23 mouse cellular contexts compared by ENCODE assay signal in the genomic region with DNA sequence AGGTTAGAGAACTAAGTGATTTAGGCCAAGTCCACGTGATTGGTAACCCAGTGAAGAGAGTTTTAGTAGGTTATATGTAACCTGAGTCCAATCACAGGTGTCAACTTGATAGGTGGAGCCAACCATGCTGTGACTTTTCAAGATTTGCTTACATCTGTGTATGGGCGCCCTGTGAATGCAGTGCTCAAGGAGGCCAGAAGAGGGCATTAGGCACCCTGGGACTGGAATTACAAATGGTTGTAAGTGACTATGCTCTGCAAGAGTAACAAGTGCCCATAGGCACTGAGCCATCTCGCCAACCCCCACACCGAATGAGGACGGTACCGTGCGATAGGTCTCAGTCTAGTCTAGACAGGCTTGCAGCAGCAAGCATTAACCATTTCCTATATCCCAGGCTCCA.
DNase-seq lines count a peak whose midpoint lies in the region; ATAC-seq and TF ChIP-seq lines count a peak whose summit lies in the region.
"Had no signal": no experiment of that assay in that cellular context is flagged by ENCODE, and none has a peak within 500 bp of the region (broad histone marks: within the 10 kb centered on the region; RNA-seq: fewer than 3 reads in every experiment).

No protein-coding gene starts in this region.

- no peak for TF ChIP-seq CTCF in cerebellum, adult 2 months (IDR thresholded peaks at IDR 0.05; ENCODE audit: borderline replicate concordance, insufficient read depth, low read depth, low read length)
- peak; percentile 10; the same call in 1 of the 2 replicates for TF ChIP-seq CTCF in lung, embryonic 14.5 days (IDR thresholded peaks at IDR 0.05; ENCODE audit: low read depth)
- no peak for TF ChIP-seq CTCF in liver, postnatal 0 days (IDR thresholded peaks at IDR 0.05; ENCODE audit: low read depth)

- peak; percentile 8 to 15 for DNase-seq in cerebellum, postnatal 10 days
- DNase-seq in cerebellum, adult 2 months, result no peak
- DNase-seq in lung, embryonic 14.5 days, result no peak
- no peak for DNase-seq in lung, postnatal 4 days
- DNase-seq in ZHBTc4 (ENCODE audit: low read depth, low spot score), result peak; percentile 59
- no peak for DNase-seq in liver, postnatal 0 days
- DNase-seq in forebrain, embryonic 10.5 days (ENCODE audit: extremely low spot score, low spot score), result no peak
- DNase-seq: adrenal gland, adult 2 months; adrenal gland, postnatal 25 days; B cell, adult 2 months; embryo, embryonic 11 days; gastrocnemius, postnatal 14 days; heart, adult 2 months had no signal

- no peak overlapping the region for H3K27ac ChIP-seq in cerebellum, adult 2 months (ENCODE audit: insufficient read depth, low read length)
- H3K27ac ChIP-seq in lung, embryonic 14.5 days (ENCODE audit: low read depth), result no peak overlapping the region
- no peak overlapping the region for H3K27ac ChIP-seq in liver, postnatal 0 days (ENCODE audit: low read depth)
- no peak overlapping the region for H3K27ac ChIP-seq in forebrain, embryonic 10.5 days
- H3K27ac ChIP-seq: embryonic facial prominence, embryonic 15.5 days; forebrain, embryonic 15.5 days; heart, adult 2 months; heart, embryonic 15.5 days; hindbrain, embryonic 10.5 days; hindbrain, embryonic 14.5 days; intestine, embryonic 15.5 days had no signal

- H3K9me3 ChIP-seq in lung, embryonic 14.5 days (ENCODE audit: low read depth, low read length), result no peaks in the 10 kb centered on the region
- H3K9me3 ChIP-seq in liver, postnatal 0 days (ENCODE audit: low read length), result no peaks in the 10 kb centered on the region
- no peaks in the 10 kb centered on the region for H3K9me3 ChIP-seq in forebrain, embryonic 10.5 days
- H3K9me3 ChIP-seq: embryonic facial prominence, embryonic 15.5 days; forebrain, embryonic 15.5 days; heart, embryonic 15.5 days; hindbrain, embryonic 10.5 days; intestine, embryonic 15.5 days had no signal

- TF ChIP-seq POLR2A in cerebellum, adult 2 months (IDR thresholded peaks at IDR 0.05; ENCODE audit: borderline replicate concordance, insufficient read depth, low read length), result no peak

- no peak for ATAC-seq in lung, embryonic 14.5 days (ENCODE audit: insufficient read depth)
- no peak for ATAC-seq in liver, postnatal 0 days
- ATAC-seq: CD4-positive, CD25-positive, alpha-beta regulatory T cell, adult 4 months; forebrain, embryonic 15.5 days; intestine, embryonic 15.5 days had no signal

- 87% methylated on average over 7 of the region's 7 CpGs for WGBS in cerebellum, adult 2 months
- 83% methylated on average over 7 of the region's 7 CpGs for WGBS in lung, embryonic 14.5 days
- 81% methylated on average over 7 of the region's 7 CpGs for WGBS in liver, postnatal 0 days (ENCODE audit: insufficient replicate concordance)
- 88% methylated on average over 7 of the region's 7 CpGs for WGBS in forebrain, embryonic 10.5 days

- no peak overlapping the region for H3K4me2 ChIP-seq in lung, embryonic 14.5 days
- no peak overlapping the region for H3K4me2 ChIP-seq in liver, postnatal 0 days (ENCODE audit: low read depth, low read length)
- H3K4me2 ChIP-seq: embryonic facial prominence, embryonic 15.5 days; forebrain, embryonic 15.5 days; heart, embryonic 11.5 days; heart, embryonic 15.5 days; hindbrain, embryonic 14.5 days; intestine, embryonic 15.5 days had no signal

- no peak overlapping the region for H3K4me3 ChIP-seq in cerebellum, adult 2 months (replicated peaks; ENCODE audit: insufficient read depth, low read depth, low read length)
- no peak overlapping the region for H3K4me3 ChIP-seq in lung, embryonic 14.5 days (ENCODE audit: low read depth, low read length)
- H3K4me3 ChIP-seq in liver, postnatal 0 days (ENCODE audit: low read depth, low read length), result no peak overlapping the region
- H3K4me3 ChIP-seq in forebrain, embryonic 10.5 days, result no peak overlapping the region
- H3K4me3 ChIP-seq: embryonic facial prominence, embryonic 15.5 days; erythroblast, embryonic 14.5 days; forebrain, embryonic 15.5 days; heart, adult 2 months; heart, embryonic 15.5 days; hindbrain, embryonic 10.5 days; intestine, embryonic 15.5 days had no signal

- no peak overlapping the region for H3K9ac ChIP-seq in lung, embryonic 14.5 days
- H3K9ac ChIP-seq in liver, postnatal 0 days (replicated peaks), result no peak overlapping the region
- H3K9ac ChIP-seq: embryonic facial prominence, embryonic 15.5 days; forebrain, embryonic 15.5 days; heart, embryonic 15.5 days; hindbrain, embryonic 14.5 days; intestine, embryonic 15.5 days had no signal

- H3K27me3 ChIP-seq in cerebellum, adult 2 months (ENCODE audit: control insufficient read depth, insufficient read depth, low read length), result no peaks in the 10 kb centered on the region
- no peaks in the 10 kb centered on the region for H3K27me3 ChIP-seq in lung, embryonic 14.5 days (ENCODE audit: insufficient read depth, low read length)
- no peaks in the 10 kb centered on the region for H3K27me3 ChIP-seq in liver, postnatal 0 days (ENCODE audit: insufficient read depth, low read length)
- H3K27me3 ChIP-seq in forebrain, embryonic 10.5 days (ENCODE audit: poor library complexity, severe bottlenecking), result no peaks in the 10 kb centered on the region
- H3K27me3 ChIP-seq: embryonic facial prominence, embryonic 15.5 days; forebrain, embryonic 15.5 days; heart, embryonic 15.5 days; intestine, embryonic 15.5 days had no signal

- TF ChIP-seq EP300 in liver, postnatal 0 days (IDR thresholded peaks at IDR 0.05; ENCODE audit: low read depth), result no peak

- no peaks in the 10 kb centered on the region for H3K4me1 ChIP-seq in cerebellum, adult 2 months (ENCODE audit: control insufficient read depth, insufficient read depth, low read length)
- H3K4me1 ChIP-seq in lung, embryonic 14.5 days (ENCODE audit: insufficient read depth), result no peaks in the 10 kb centered on the region
- no peaks in the 10 kb centered on the region for H3K4me1 ChIP-seq in liver, postnatal 0 days (ENCODE audit: insufficient read depth)
- H3K4me1 ChIP-seq in forebrain, embryonic 10.5 days, result peaks cover 13% of the 10 kb centered on the region
- H3K4me1 ChIP-seq: embryonic facial prominence, embryonic 15.5 days; forebrain, embryonic 15.5 days; heart, embryonic 15.5 days; intestine, embryonic 15.5 days had no signal

- no peaks in the 10 kb centered on the region for H3K36me3 ChIP-seq in lung, embryonic 14.5 days (ENCODE audit: insufficient read depth)
- H3K36me3 ChIP-seq in liver, postnatal 0 days (replicated peaks; ENCODE audit: insufficient read depth, low read length), result no peaks in the 10 kb centered on the region
- no peaks in the 10 kb centered on the region for H3K36me3 ChIP-seq in forebrain, embryonic 10.5 days (replicated peaks)
- H3K36me3 ChIP-seq: embryonic facial prominence, embryonic 15.5 days; forebrain, embryonic 15.5 days; G1E; heart, embryonic 15.5 days; hindbrain, embryonic 10.5 days; intestine, embryonic 15.5 days had no signal

Comparison
In these comparisons a context has a peak if more than half of its experiments do, and no peak if none do; other contexts are left out.
1. DNase-seq: peak in cerebellum, postnatal 10 days (2 of 2) and ZHBTc4 (single experiment); none in cerebellum, adult 2 months (0 of 2), lung, embryonic 14.5 days (single experiment), lung, postnatal 4 days (0 of 2), liver, postnatal 0 days (single experiment) and forebrain, embryonic 10.5 days (single experiment).